Mouse (Mus musculus): ENCODE results near the gene Cdk10.
"Not testable (repeated sequence)": the region's sequence is repeated elsewhere in the genome, so short reads cannot be mapped to it uniquely, and the experiment has no call there.

Cdk10 gene

DNA sequence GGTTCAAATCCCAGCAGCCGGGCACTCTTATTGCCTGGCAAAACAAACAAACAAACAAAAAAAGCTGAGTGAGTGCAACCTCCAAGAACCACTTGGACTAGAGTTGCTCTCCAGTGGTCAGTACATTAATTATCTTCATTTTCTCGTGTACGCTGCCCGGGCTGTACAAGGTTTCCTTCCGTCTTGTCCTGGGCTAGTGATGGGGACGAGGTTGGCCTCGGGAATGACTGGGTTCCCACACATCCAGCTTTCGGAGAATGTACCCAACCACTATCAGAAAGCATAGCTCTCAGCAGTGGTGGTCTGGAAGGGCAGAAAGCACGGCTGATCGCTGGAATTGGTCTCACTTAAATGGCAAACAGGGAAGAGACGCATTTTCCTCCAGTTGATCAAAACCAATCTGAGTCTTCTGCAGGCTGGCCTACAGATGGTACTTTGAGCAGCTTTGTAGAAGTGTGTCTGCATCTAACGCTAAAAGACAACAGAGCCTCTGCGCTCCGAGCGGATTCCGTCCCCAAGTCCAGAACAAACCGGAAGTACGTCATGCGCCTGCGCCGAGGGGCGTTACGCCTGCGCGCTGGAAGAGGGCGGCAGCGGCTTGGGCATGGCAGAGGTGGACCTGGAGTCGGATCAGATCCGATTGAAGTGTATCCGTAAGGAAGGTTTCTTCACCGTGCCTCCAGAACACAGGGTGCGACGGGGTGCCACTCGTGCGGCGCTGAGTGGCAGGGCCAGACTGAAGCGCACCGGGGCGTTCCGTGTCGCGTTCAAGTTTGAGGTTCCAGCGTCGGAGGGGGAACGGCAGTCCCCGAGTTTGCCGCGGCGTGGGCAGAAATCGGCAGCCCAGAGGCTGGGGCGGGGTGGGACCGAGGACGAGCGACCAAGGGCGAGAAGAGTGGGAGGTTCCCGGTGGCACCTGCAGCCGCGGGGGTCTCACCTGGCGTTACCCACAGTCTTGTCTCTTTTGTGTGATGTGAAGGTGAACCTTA, at the start of gene Cdk10:
TSS of gene Cdk10 (plus strand) at position 565 of the 989 bp plus-strand sequence.
- DNase-seq = peak; percentile 93 to 95

DNA sequence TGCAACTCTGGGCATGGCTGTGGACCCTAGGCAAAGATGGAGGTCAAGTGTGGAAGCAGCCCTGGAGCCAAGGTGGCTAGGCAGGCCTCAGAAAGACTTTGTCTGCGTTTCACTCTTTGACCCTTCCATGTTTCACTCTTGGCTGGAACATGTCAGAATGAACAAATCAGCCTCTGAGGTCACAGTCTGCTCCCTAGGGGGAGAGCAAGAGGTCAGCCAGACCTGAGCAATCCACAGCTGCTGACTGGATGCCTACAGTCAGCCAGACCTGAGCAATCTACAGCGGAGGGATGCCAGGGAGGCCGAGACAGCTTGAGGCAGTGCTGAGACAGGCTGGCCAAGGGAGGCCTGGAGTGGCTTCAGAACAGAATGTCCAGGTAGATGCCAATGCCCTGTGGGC, 43.3 kb upstream of the Cdk10 start:
- DNase-seq = no peak

DNA sequence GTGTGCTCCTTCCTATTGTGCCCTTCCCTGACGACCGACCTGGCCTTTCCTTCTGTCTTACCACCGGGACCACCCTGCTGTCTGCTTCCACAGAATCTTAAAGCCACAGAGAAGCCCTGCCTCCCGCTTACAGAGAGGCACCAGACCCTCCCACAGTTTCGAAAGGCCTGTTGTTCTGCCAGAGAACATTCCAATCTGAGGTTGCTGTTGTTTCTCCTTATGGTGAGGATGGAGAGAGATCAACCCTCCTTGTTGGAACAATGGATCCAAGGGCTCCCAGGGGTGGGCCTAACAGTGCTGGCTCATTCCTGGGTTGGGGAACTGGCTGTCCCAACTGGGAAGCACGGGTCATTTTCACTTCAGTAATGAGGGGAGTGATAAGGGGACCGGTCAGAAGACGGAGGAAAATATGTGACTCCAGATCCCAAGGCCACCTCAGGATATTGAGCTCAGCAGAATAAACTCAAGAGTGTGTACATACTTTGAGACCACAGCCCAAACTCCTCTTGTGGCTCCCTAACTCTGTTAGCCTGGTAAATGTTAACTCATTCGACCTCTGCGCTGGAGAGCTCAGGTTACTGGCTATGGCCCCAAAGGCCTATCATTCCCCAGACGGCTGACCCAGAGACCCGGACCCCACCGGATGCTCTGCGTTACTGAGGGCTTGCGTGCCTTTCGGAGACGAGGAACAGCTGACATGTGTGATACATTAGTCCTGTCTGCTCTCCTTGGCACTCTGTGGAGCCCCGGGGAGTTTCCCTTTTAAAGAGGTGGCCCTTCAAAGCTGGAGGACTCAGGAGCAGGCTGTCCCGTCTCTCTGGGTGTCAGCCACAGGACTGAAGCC, 38.9 kb upstream of the Cdk10 start, which contains the start of gene Dpep1:
TSS of gene Dpep1 (plus strand) at position 677 of the 844 bp plus-strand sequence.
- no peak for DNase-seq

DNA sequence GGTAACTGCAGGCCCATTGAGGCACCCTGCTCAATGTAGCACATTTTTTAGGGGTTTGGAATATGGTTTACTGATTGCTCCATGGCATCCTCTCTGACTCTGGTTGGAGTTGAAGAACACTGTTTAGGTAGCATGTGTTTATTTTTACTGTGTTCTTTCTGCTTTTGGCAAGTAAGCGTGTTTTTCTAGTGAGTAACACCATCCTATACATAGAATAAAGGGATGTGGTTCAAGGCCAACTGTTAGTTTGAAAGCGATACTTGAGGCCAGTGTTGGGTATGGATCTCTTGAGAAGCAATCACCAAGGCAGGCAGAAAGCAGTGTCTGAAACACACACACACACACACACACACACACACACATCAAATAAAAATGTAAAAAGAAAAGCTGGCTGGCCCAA, 36.6 kb upstream of the Cdk10 start:
- no peak for DNase-seq

DNA sequence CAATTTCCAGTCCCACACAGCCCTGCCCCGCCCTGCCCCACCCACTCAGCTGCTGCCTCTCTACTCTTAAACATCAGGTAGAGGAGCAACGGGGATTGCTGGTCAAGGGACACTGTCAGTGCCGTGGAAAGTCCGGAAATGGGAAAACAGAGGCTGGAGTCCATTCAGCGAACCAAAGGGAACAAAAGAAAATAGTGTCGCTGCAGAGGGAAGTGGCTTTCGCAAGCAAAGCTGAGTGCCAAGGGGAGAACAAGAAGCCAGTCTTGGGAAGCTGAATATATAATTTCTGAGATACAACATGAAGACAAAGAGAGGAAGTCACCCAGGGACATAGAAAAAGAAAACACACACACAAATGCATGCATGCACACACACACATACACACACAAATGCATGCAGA, 35.8 kb upstream of the Cdk10 start:
- no peak for DNase-seq

DNA sequence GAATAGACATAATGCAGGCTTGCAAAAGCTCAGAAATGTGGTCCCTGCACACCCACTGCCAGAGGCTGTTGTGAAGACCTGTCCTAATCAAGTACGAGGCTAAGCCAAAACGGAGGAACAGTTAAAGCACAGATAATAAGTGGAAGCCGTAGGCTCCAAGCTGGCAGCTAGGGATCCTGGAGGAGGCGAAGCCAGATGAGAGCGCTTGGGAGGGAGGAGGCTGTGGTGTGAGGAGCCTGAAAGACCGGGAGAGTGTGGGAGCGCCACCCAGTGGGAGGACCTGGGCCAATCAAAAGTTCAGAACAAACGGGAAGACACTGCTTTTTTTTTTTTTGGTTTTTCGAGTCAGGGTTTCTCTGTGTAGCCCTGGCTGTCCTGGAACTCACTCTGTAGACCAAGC, 34.0 kb upstream of the Cdk10 start:
- peak; percentile 66 to 84 for DNase-seq

DNA sequence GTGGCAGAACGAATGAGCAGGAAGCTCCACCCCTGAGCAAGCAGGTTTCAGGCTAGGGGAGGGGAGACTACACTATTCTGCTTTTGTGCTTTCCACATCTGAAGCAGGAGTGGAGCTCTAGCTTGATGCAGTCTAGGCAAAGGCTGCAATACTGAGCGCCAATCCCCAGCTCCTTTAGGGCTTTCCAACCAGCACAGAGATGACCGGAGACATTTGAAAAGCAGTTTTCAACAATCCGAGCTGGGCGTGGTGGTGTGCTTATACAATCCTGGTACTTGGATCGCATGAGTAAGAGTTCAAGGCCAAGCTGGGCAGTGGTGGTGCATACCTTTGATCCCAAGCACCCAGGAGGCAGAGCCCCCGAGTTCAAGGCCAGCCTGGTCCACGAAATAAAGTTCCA, 32.7 kb upstream of the Cdk10 start:
- DNase-seq = no peak

DNA sequence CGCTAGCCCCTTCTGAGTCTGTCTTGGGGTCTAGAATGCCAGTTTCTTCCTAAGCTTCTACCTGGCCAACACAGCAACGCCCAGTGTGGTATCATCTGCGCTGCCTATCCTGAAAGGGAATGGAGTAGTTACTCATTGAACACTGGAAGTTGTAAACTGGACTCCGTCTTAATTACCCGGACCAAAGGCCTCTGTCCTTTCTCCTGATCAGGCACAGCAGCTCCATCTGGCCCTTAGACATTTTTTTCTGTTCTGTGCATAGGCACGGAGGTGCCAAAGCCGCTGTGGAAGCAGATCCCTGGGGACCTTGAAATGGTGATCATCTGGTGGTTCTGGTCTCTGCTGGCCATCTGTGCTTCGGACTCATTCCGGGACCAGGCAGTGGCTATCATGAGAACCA, 30.9 kb upstream of the Cdk10 start:
- DNase-seq = no peak

DNA sequence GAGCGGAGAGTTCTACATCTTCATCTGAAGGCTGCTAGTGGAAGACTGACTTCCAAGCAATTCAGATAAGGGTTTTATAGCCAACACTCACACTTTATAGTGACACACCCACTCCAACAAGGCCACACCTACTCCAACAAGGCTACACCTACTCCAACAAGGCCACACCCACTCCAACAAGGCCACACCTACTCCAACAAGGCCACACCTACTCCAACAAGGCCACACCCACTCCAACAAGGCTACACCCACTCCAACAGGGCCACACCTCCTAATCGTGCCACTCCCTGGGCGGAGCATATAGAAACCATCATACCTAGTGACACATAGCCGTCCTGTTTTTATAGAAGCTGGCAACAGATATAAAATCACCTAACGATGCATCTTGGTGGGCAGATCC, 27.6 kb upstream of the Cdk10 start:
- DNase-seq = not testable (repeated sequence)

DNA sequence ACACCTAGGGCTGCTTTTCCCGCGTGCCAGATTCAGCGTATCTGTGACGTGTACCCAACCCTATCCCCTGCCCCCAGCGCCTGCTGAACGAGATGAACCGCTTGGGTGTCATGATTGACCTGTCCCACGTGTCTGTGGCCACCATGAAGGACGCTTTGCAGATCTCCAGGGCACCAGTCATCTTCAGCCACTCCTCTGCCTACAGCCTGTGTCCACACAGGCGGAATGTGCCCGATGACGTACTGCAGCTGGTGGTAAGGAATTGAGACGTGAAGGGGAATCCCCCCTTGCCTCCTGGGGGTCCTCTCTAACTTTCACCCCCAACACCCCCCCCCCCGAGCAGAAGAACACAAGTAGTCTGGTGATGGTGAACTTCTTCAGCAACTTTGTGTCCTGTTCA, 24.8 kb upstream of the Cdk10 start:
- no peak for DNase-seq

DNA sequence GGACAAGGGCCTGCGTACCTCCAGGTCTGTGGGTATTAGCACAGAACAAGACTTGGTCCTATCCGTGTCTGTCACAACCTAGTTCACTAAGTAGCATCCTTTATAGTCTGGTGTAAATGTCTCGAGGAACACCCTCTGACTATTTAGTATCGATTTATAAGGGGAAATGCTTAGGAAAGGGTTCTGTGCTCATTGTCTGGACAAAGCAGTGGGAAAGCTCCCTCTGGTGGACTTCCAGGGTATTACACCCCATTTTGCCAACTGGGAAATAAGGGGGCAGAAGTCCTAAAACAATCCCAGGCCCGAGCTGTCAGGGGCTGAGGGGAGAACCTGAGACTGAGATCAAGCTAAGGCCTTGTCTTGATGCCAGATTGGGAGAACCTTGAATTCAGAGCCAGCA, 22.4 kb upstream of the Cdk10 start:
- peak; percentile 88 to 91 for DNase-seq

DNA sequence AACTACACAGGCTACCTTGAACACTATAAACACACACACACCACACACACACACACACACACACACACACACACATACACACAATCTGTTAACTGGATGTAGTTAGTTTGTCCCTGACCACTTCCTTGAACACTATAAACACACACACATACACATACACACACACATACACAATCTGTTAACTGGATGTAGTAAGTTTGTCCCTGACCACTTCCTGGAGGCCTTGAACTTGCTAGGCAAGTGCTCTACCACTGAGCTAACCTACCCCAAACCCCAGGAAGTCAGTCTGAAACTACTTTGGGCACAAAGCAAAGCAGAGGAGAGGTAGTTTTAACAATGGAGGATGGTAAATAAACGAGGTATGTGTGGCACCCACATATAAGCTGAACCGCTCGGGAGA, 21.1 kb upstream of the Cdk10 start:
- DNase-seq = no peak

DNA sequence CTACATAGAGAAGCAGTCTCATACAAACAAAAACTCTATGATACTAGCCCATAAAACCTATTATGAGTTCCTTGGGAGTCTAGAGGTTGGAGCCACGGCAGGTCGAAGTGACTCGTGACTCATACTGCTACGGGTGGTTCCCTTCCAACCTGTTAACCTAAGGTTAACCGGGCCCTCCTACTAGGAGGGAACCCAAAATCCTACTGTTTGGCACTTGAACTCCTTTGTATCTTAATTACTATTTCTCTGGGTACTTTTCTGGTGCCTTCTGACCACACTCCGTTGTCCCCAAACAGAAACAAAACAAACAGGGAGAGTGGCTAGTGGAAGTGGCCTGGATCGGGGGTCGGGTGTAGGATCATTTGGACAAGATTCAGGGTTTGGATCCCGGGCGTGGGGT, 12.8 kb upstream of the Cdk10 start:
- no peak for DNase-seq

DNA sequence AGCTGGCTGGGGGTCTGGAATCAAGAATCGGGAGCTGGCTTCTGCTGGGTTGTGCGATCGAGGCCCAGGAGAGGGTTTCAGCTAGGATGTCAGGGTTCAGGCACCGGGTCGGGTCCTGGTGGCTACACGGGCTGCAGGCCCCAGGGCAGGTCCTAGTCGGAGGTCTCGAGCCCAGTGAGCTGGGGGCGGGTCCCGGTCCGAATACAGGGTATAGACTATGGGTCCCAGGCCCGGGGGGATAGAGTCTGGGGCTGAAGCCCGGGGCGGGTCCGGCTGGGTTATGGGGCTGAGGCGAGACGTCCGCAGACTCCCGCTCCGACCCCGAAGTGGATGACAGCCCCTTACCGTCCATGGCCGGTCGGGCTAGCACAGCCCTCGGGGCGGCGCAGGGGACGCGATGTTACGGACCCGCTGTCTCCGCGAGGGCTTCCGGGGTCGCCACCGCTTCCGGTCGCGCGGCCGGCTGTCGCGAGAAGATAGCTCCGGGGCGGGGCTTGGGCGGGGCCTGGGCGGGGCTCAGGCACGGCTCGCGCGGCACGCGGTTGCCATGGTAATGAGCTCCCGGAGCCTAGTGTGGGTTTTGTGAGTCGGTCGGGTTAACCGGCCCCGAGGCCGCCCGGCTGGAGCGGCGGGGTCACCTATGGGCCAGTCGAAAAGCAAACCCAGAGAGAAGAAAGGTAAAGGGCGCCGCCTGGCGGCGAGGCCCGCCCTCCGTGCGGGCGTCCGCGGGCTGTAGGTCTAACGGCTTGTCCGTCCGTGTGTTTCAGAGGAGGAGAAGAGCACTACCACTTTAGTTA, 12.1 kb upstream of the Cdk10 start, which contains the start of the genes Chmp1a and Spata33:
TSS of gene Chmp1a (minus strand) at position 443 of the 797 bp plus-strand sequence.
TSS of gene Spata33 (plus strand) at position 512 of the 797 bp plus-strand sequence.
- DNase-seq = peak; percentile 93

DNA sequence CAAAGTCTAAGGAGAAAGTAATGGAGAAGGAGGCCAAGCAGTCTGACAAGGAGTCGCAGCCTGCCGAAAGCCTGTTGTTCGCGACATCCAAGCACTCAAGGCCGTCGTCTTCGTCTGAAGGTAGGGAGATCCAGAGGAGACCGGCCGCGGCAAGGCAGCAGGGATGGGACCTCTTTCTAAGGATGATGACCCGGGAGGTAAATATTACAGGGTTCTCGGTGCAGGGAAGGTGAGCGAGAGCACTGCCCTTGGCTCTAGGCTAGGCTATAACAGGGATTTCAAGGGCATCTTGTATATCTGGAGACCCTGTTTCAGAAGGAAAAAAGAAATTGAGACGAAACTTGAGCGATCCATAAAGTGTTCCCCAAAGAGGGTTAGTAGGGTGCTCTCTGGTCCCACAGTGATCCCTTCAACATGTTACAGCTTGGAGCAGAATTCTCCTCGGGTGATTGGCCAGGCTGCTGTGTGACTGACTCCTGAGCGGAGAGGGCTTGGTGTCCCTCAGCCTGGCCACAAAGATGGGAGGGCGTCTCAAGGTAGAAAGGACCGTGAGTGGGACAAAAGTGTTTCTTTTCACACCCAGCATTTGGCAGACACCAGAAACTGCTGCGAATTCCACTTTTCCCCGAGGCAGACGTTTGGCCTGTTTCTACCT, 11.4 kb upstream of the Cdk10 start:
- DNase-seq = no peak

DNA sequence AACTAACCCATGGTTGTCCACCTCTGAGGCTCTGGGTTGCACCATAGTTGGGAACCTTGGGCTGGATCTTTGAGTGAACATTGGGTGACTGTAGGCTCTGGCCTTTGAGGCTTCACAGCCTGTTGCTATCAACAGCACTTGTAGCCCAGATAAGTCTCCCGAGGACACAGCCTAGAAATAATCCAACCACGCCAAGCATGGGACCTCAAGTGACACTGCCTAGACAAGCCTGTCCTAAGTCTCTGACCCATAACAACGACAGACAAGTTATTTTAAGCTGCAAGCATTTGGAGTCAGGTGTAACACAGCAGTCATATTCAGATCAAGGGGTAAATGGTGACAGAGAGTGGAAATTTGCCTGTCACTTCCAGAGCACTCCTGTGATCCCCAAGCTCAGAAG, 9.2 kb upstream of the Cdk10 start:
- DNase-seq = no peak

DNA sequence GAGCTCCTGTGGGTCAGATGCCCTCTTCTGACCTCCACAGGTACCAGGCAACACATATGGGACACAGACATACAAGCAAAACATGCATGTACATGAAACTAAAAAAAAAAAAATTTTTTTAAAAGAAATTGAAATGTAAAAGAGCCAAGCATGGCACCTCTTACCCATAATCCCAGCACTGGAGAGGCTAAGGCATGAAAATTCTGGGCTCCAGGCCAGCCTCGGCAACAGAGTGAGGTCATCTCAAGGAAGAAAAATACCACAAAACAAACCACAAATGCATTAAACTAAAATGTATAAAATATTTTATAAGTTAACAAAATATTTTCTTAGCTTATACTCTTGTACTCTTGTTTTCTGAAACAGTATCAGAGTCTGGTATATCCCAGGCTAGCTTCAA, 3.7 kb upstream of the Cdk10 start:
- no peak for DNase-seq

DNA sequence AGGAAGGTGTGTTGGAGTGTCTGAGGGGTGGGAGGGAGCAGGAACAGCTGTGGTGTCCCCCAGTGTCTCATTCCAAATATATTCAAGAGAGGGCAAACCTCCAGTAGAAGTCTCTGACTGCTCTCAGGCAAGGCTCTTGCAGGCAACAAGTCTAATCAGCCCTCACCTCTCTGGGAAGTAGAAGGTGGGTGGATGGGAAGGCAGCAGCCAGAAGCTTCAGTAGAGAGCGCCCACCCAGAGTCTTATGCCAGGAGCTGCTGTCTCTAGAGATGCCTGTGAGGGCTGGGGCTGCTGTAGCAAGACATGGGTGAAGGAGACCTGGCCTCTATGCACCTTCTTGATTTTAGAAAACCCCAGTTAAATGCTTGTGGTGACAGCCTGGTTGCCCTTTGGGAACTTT, 3.8 kb downstream of the Cdk10 start:
- DNase-seq = no peak

DNA sequence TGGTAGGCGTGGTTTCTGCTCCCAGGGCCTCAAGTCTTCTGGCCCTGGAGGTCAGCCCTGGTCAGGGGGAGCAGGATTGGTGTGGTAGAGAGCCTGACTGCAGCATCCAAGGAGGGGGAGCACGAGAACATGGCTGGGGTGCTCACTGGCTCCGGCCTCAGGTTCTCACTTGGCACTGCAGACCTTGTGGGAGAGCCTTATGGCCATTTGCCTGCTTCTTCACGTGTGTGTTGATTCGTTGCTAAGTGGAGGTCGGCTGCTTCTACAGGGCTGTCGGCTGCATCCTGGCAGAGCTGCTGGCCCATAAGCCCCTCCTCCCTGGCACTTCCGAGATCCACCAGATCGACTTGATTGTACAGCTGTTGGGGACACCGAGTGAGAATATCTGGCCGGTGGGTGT, 5.7 kb downstream of the Cdk10 start:
- peak in 1 of 2 experiments; percentile 53 for DNase-seq

DNA sequence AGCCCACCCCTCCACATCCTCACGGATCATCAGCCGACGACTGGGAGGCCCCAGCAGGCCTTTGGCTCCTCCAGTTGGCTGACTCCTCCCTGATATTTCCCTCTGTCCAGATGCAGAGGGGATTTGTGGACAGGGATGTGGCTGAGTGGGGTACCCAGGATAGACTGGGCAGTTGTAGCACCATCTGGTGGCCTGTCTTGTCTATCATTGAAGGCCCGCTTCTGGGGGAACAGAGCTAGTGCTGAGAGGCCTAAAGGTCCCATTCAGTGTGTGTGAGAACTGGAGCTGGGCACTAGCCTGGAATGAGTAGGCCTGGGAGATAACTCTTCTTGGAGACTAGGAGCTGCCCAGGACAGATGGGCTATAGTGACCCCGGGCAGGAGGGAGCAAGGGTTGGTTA, 7.1 kb downstream of the Cdk10 start:
- DNase-seq = peak; percentile 31 to 44

DNA sequence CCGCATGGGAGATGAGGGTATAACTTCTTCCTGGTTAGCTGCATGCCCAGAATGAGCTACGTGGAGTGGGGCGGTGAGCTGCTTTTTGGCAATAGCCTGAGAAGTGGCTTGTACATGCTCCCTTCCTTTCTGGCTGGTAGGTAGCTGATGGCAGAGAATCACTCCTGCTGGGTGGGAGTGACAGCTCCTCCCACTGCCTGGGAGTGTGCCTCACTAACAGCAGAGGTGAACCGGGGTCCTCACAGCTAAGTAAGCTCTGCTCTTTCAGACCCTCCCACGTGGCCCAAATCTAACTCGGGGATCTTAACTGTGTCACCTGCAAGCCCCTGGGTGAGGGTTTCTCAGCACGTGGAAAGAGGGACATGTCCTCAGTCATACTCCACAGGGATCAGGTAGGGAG, 7.9 kb downstream of the Cdk10 start:
- no peak for DNase-seq

DNA sequence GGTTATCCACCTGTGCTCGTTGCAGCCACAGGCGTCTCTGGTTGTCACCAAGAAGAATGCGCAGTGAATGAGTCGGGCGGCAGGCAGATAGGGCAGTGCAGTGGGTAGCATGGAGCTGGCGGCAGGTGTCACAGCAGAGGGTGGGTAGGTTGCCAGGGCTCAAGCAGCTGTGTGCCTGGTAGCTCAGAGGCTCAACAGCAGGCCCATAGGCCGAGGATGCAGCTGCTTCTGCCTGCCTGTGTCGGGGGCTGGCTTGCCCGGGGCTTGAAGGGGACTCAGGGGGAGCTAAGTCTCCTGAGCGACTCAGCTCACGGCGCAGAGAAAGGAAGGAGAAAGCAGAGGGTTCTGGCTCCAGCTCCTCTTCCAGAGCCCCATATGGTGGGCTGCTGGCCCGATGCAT, 8.7 kb downstream of the Cdk10 start:
- DNase-seq = peak in 1 of 2 experiments; percentile 49
